Mouse (Mus musculus): ENCODE results near the gene Scgb2b2. TPM values are rescaled to one million over a fixed set of nuclear protein-coding genes. Genes with fewer than 3 reads are reported as not detected.

Gene Scgb2b2
- polyA plus RNA-seq (2016; fragmentation: Nextera tagmentation; extraction: Ambion mirVana): not detected in 2 replicates

DNA sequence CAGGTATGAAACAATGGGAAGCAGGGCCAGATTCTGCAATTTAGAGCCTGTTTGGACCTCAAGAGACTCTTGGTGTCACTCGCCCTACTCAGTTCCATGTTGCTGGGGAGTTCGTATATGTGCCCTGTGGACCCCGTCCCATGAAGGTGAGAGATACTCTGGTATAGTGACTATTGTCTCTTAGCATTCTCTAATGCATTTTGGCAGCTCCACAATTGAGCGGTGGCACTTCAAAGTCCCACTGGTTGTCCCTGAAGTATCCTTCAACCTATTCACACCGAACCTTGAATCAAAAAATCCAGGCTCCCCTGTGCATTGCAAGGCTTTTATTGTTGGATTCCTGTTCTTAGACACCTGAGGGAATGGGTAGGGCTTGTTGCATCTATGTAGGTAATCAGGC lies at the start of gene Scgb2b2:
Gene Scgb2b2 (plus strand): TSS at position 301 of the 400 bp plus-strand sequence.
- Histone ChIP-seq H3K36me3 (no peaks in the 10 kb centered on the region), H3K4me1 (no peaks in the 10 kb centered on the region), H3K27me3 (no peaks in the 10 kb centered on the region), H3K9me3 (peaks cover 41% of the 10 kb centered on the region), H3K27ac (replicated peaks) (no peak within 1 kb of the TSS), H3K4me3 (no peak within 1 kb of the TSS), H3K9ac (replicated peaks) (no peak within 1 kb of the TSS), H3K4me2 (replicated peaks) (no peak within 1 kb of the TSS)
- no peak for ATAC-seq (ENCODE audit: low FRiP score, low read depth)
- WGBS: 84% methylated on average over 5 of the region's 5 CpGs

DNA sequence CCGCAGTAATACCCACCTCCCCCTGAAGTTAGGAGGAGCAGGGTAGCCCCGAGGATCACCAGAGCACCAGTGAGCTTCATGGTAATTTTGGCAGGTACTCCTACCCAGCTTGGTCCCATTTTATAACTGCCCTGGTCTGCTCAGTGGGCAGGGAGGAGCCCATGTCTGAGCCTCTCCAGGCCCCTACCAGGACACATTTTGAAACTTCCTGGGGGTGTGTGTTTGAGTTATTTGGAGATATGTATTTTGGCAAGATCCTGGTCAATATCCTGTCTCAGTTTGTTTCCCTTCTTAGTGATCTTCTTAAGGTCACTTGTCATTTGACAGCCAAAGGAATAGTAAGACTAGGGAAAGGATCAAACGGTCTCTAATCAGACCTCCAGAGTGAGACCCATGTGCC lies 1.4 kb downstream of the Scgb2b2 start, which contains the start of gene Scgb1b2:
Gene Scgb1b2 (minus strand): TSS at position 101 of the 400 bp plus-strand sequence.
- H3K36me3 ChIP-seq: no peaks in the 10 kb centered on the region
- H3K4me1 ChIP-seq: no peaks in the 10 kb centered on the region
- no peaks in the 10 kb centered on the region for H3K27me3 ChIP-seq
- H3K27ac ChIP-seq (replicated peaks): no peak within 1 kb of the TSS
- no peak within 1 kb of the TSS for H3K9ac ChIP-seq (replicated peaks)
- H3K4me3 ChIP-seq: no peak within 1 kb of the TSS
- WGBS: 94% methylated on average over 3 of the region's 3 CpGs
- no peak within 1 kb of the TSS for H3K4me2 ChIP-seq (replicated peaks)
- ATAC-seq (ENCODE audit: low FRiP score, low read depth): no peak
- H3K9me3 ChIP-seq: peaks cover 33% of the 10 kb centered on the region

Other genes starting within 250 kb of the Scgb2b2 start
- gene Fxyd5, start 248.0 kb upstream of the Scgb2b2 start, polyA plus RNA-seq (2016; fragmentation: Nextera tagmentation; extraction: Ambion mirVana): 8.7 and 13.2 TPM in 2 replicates
- 10.0 and 11.5 TPM in 2 replicates for gene Fxyd7, start 239.0 kb upstream of the Scgb2b2 start, polyA plus RNA-seq (2016; fragmentation: Nextera tagmentation; extraction: Ambion mirVana)
- gene Fxyd1, start 233.3 kb upstream of the Scgb2b2 start, polyA plus RNA-seq (2016; fragmentation: Nextera tagmentation; extraction: Ambion mirVana): 8.9 and 10.3 TPM in 2 replicates
- gene Lgi4, start 231.2 kb upstream of the Scgb2b2 start, polyA plus RNA-seq (2016; fragmentation: Nextera tagmentation; extraction: Ambion mirVana): 0.54 and 0.55 TPM in 2 replicates
- 1.4 and 1.7 TPM in 2 replicates for gene Fxyd3, start 213.8 kb upstream of the Scgb2b2 start, polyA plus RNA-seq (2016; fragmentation: Nextera tagmentation; extraction: Ambion mirVana)
- 0.41 and 0.63 TPM in 2 replicates for gene Hpn, start 175.2 kb upstream of the Scgb2b2 start, polyA plus RNA-seq (2016; fragmentation: Nextera tagmentation; extraction: Ambion mirVana)
- 1.7 and 1.8 TPM in 2 replicates for gene Scn1b, start 163.5 kb upstream of the Scgb2b2 start, polyA plus RNA-seq (2016; fragmentation: Nextera tagmentation; extraction: Ambion mirVana)
- 186 and 194 TPM in 2 replicates for gene Gramd1a, start 134.6 kb upstream of the Scgb2b2 start, polyA plus RNA-seq (2016; fragmentation: Nextera tagmentation; extraction: Ambion mirVana)
- not detected in 2 replicates for gene Scgb1b2, start 1.3 kb downstream of the Scgb2b2 start, polyA plus RNA-seq (2016; fragmentation: Nextera tagmentation; extraction: Ambion mirVana)
- gene Scgb2b3, start 71.6 kb downstream of the Scgb2b2 start, polyA plus RNA-seq (2016; fragmentation: Nextera tagmentation; extraction: Ambion mirVana): not detected in 2 replicates
- not detected in 2 replicates for gene Scgb1b3, start 85.1 kb downstream of the Scgb2b2 start, polyA plus RNA-seq (2016; fragmentation: Nextera tagmentation; extraction: Ambion mirVana)